Mouse (Mus musculus): ENCODE measurements around the gene Lingo1. TPM values are rescaled to one million over a fixed set of nuclear protein-coding genes. Genes with fewer than 3 reads are reported as not detected.

Gene Lingo1
- polyA plus RNA-seq (2016; fragmentation: Nextera tagmentation; extraction: Ambion mirVana): 2.1 and 2.4 TPM in 2 replicates

DNA sequence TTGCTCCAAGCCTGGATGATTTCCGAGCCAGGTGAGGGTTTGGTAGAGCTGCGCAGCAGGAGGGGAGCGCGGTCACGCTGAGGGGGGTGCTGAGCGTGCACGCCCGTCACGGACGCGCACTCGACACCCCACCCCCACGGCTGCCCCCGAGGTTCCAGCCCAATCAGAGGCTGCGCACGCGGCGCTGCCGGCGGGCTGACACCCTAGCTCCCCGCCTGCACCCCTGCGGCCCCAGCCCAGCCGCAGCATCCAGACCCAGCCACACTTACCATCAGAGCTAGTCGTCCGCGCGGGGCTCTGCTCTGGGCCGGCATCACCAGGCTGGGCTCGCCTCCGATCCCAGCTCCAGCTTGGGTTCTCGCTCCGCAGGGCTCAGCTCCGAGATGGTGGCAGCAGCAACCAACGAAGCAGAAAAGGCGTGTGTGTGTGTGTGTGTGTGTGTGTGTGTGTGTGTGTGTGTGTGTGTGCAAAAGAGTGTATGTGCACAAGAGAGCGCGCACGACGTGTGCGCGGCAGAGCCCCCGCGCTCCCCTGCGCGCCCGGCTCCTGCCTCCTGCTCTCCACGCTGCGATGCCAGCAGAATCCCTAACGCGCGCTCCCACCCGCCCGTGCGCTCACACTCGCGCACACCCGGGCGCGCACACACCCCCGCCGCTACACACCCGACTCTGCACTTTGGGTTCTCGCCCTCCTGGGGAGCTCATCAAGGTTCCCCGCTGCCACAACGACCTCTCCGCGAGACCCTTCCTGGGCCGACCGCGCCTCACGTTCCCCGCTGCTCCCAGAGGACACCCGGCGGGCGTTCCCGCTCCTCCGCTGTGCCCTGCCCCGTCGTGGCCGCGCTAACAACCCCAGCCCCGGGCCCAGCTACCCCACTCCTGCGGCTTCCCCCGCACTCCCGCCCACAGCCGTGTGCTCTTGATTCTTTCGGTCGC lies at the start of gene Lingo1:
Lingo1 (minus strand) TSS at position 748 of the 935 bp plus-strand sequence.
- DNase-seq (ENCODE audit: low spot score): peak; percentile 62
- H3K27me3 ChIP-seq (replicated peaks; ENCODE audit: low read depth, poor library complexity, severe bottlenecking): peaks cover 86% of the 10 kb centered on the region
- H3K36me3 ChIP-seq (replicated peaks): no peaks in the 10 kb centered on the region
- H3K9me3 ChIP-seq: no peaks in the 10 kb centered on the region
- peak within 1 kb of the TSS; percentile 67 for H3K4me3 ChIP-seq
- no peak within 1 kb of the TSS; the same call in 1 of the 2 replicates for H3K27ac ChIP-seq (replicated peaks)
- WGBS: under 1% methylated on average over 88 of the region's 88 CpGs
- peaks cover 25% of the 10 kb centered on the region for H3K4me1 ChIP-seq

GRCm38 (mm10) chr9:56844644-56845043 lies 48.4 kb upstream of the Lingo1 start:
- no peaks in the 10 kb centered on the region for H3K9me3 ChIP-seq
- H3K4me3 ChIP-seq: no peak overlapping the region
- no peak overlapping the region for H3K27ac ChIP-seq (replicated peaks)
- H3K36me3 ChIP-seq (replicated peaks): no peaks in the 10 kb centered on the region
- peaks cover 24% of the 10 kb centered on the region for H3K27me3 ChIP-seq (replicated peaks; ENCODE audit: low read depth, poor library complexity, severe bottlenecking)
- H3K4me1 ChIP-seq: peaks cover 8% of the 10 kb centered on the region
- 79% methylated on average over 8 of the region's 8 CpGs for WGBS
- no peak for DNase-seq (ENCODE audit: low spot score)

- H3K27me3 ChIP-seq (replicated peaks; ENCODE audit: low read depth, poor library complexity, severe bottlenecking): peaks cover 20% of the 10 kb centered on the region
- H3K9me3 ChIP-seq: no peaks in the 10 kb centered on the region
- H3K36me3 ChIP-seq (replicated peaks): no peaks in the 10 kb centered on the region
- peak; percentile 74 for DNase-seq (ENCODE audit: low spot score)
- no peak overlapping the region for H3K27ac ChIP-seq (replicated peaks)
- peaks cover 8% of the 10 kb centered on the region for H3K4me1 ChIP-seq
- no peak overlapping the region for H3K4me3 ChIP-seq
- 41% methylated on average over 7 of the region's 7 CpGs for WGBS
Observed at GRCm38 (mm10) chr9:56843679-56844188, 47.5 kb upstream of the Lingo1 start.

- Histone ChIP-seq H3K36me3 (replicated peaks) (no peaks in the 10 kb centered on the region), H3K4me1 (peaks cover 8% of the 10 kb centered on the region), H3K9me3 (no peaks in the 10 kb centered on the region), H3K4me3 (no peak overlapping the region), H3K27ac (replicated peaks) (no peak overlapping the region), H3K27me3 (replicated peaks; ENCODE audit: low read depth, poor library complexity, severe bottlenecking) (peaks cover 20% of the 10 kb centered on the region)
- DNase-seq (ENCODE audit: low spot score): no peak
- WGBS: 69% methylated on average over 3 of the region's 3 CpGs
Observed at GRCm38 (mm10) chr9:56842303-56842719, 46.0 kb upstream of the Lingo1 start.

DNA sequence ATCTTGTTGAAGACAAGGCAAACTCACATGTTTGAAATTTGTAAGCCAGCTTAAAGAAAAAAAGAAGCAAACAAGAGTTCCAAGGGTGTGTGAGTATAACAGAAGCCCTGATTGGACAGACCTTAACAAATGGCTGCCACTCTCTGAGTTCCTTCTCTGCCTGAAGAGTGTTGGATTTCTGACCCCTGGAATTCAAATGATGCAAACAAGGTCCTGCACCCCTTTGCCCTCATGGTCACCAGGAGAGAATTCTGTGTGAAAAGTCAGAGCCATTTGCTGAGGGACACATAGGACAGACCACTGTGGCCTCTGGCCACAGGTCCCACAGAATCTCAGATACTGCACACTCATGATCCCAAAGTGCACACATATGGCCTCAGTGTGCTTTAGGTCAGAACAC lies 45.6 kb upstream of the Lingo1 start:
- Histone ChIP-seq H3K36me3 (replicated peaks) (no peaks in the 10 kb centered on the region), H3K27ac (replicated peaks) (no peak overlapping the region), H3K9me3 (no peaks in the 10 kb centered on the region), H3K4me3 (no peak overlapping the region), H3K4me1 (peaks cover 8% of the 10 kb centered on the region), H3K27me3 (replicated peaks; ENCODE audit: low read depth, poor library complexity, severe bottlenecking) (peaks cover 20% of the 10 kb centered on the region)
- DNase-seq (ENCODE audit: low spot score): no peak

- Histone ChIP-seq H3K4me3 (no peak overlapping the region), H3K9me3 (no peaks in the 10 kb centered on the region), H3K36me3 (replicated peaks) (no peaks in the 10 kb centered on the region), H3K4me1 (peaks cover 8% of the 10 kb centered on the region), H3K27me3 (replicated peaks; ENCODE audit: low read depth, poor library complexity, severe bottlenecking) (peaks cover 20% of the 10 kb centered on the region), H3K27ac (replicated peaks) (no peak overlapping the region)
- no peak for DNase-seq (ENCODE audit: low spot score)
- 69% methylated on average over 5 of the region's 5 CpGs for WGBS
Observed at GRCm38 (mm10) chr9:56840721-56841120, 44.5 kb upstream of the Lingo1 start.

- WGBS: 78% methylated on average over 5 of the region's 5 CpGs
- H3K9me3 ChIP-seq: no peaks in the 10 kb centered on the region
- H3K27me3 ChIP-seq (replicated peaks; ENCODE audit: low read depth, poor library complexity, severe bottlenecking): peaks cover 22% of the 10 kb centered on the region
- H3K36me3 ChIP-seq (replicated peaks): no peaks in the 10 kb centered on the region
- DNase-seq (ENCODE audit: low spot score): no peak
- no peak overlapping the region for H3K4me3 ChIP-seq
- H3K27ac ChIP-seq (replicated peaks): no peak overlapping the region
- peaks cover 5% of the 10 kb centered on the region; the same call in 1 of the 2 replicates for H3K4me1 ChIP-seq
Observed at GRCm38 (mm10) chr9:56835152-56835551, 38.9 kb upstream of the Lingo1 start.

- DNase-seq (ENCODE audit: low spot score): no peak
- no peaks in the 10 kb centered on the region for H3K36me3 ChIP-seq (replicated peaks)
- H3K9me3 ChIP-seq: no peaks in the 10 kb centered on the region
- 31% methylated on average over 6 of the region's 6 CpGs for WGBS
- no peak overlapping the region for H3K4me3 ChIP-seq
- peaks cover 8% of the 10 kb centered on the region for H3K4me1 ChIP-seq
- no peak overlapping the region for H3K27ac ChIP-seq (replicated peaks)
- peaks cover 39% of the 10 kb centered on the region for H3K27me3 ChIP-seq (replicated peaks; ENCODE audit: low read depth, poor library complexity, severe bottlenecking)
Observed at GRCm38 (mm10) chr9:56832900-56833299, 36.6 kb upstream of the Lingo1 start.

DNA sequence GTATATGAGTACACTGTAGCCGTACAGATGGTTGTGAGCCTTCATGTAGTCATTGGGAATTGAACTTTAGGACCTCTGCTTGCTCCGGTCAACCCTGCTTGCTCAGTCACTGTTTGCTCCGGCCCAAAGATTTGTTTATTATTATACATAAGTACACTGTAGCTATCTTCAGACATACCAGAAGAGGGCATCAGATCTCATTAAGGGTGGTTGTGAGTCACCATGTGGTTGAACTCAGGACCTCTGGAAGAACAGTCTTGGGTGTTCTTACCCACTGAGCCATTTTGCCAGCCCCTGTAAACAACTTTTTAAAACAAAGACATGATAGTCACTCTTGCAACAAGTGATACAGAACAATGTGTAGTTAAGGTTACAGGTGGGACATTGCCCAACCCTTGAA lies 35.6 kb upstream of the Lingo1 start:
- H3K9me3 ChIP-seq: no peaks in the 10 kb centered on the region
- no peak overlapping the region for H3K27ac ChIP-seq (replicated peaks)
- no peak for DNase-seq (ENCODE audit: low spot score)
- peaks cover 8% of the 10 kb centered on the region for H3K4me1 ChIP-seq
- H3K4me3 ChIP-seq: no peak overlapping the region
- H3K36me3 ChIP-seq (replicated peaks): no peaks in the 10 kb centered on the region
- WGBS: 79% methylated on average over 3 of the region's 3 CpGs
- H3K27me3 ChIP-seq (replicated peaks; ENCODE audit: low read depth, poor library complexity, severe bottlenecking): peaks cover 46% of the 10 kb centered on the region

- no peak overlapping the region for H3K27ac ChIP-seq (replicated peaks)
- WGBS: 23% methylated on average over 4 of the region's 4 CpGs
- no peak for DNase-seq (ENCODE audit: low spot score)
Observed at GRCm38 (mm10) chr9:56830162-56830561, 33.9 kb upstream of the Lingo1 start.

DNA sequence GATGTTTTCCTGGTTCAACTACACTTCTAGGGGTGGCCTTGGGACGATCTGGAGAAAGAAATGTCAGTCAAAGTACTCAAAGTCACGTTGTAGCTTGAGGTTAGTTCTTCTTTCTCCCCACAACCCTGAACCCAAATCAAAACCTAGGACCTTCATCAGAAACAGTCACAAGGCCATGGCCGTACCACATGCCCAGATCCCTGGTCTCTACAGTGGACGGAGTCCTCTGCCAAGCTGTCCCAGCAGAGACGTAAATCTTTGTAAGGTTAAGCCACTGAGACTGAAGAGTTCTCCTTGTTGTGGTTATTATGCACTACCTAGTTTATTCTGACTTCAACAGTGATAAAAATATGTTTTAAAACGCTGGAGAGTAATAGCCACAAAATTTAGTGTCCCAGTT lies 32.6 kb upstream of the Lingo1 start:
- no peak for DNase-seq (ENCODE audit: low spot score)
- Histone ChIP-seq H3K36me3 (replicated peaks) (no peaks in the 10 kb centered on the region), H3K27ac (replicated peaks) (no peak overlapping the region), H3K4me3 (no peak overlapping the region), H3K27me3 (replicated peaks; ENCODE audit: low read depth, poor library complexity, severe bottlenecking) (peaks cover 76% of the 10 kb centered on the region), H3K4me1 (peaks cover 22% of the 10 kb centered on the region), H3K9me3 (no peaks in the 10 kb centered on the region)
- WGBS: 86% methylated on average over 6 of the region's 6 CpGs

More at GRCm38 (mm10) chr9:56830162-56830561, 33.9 kb upstream of the Lingo1 start:
- H3K4me1 ChIP-seq: peaks cover 18% of the 10 kb centered on the region
- peaks cover 63% of the 10 kb centered on the region for H3K27me3 ChIP-seq (replicated peaks; ENCODE audit: low read depth, poor library complexity, severe bottlenecking)
- no peaks in the 10 kb centered on the region for H3K9me3 ChIP-seq
- no peaks in the 10 kb centered on the region for H3K36me3 ChIP-seq (replicated peaks)
- H3K4me3 ChIP-seq: no peak overlapping the region

DNA sequence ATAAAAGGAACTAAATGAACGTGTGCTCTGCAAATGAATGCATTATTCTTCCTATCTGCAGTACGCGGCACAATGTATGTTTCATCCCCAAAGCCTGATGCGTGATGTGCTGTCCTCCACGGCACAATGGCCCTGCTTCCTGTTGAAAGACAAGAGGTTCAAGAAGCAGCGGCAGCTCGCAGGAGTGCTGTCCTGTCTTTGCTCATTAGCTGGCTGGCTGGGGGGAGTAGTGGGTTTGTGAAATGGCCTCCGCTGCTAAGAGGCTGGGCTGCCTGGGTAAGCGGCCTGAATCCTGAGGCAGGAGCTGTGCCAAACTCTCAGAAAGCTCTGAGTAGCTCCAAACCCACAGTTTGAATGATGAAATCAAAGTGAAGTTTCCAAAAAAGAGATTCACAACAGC lies 31.9 kb upstream of the Lingo1 start:
- H3K36me3 ChIP-seq (replicated peaks): no peaks in the 10 kb centered on the region
- no peak for DNase-seq (ENCODE audit: low spot score)
- no peaks in the 10 kb centered on the region for H3K9me3 ChIP-seq
- peaks cover 71% of the 10 kb centered on the region for H3K27me3 ChIP-seq (replicated peaks; ENCODE audit: low read depth, poor library complexity, severe bottlenecking)
- no peak overlapping the region for H3K4me3 ChIP-seq
- H3K4me1 ChIP-seq: peaks cover 22% of the 10 kb centered on the region
- no peak overlapping the region for H3K27ac ChIP-seq (replicated peaks)
- WGBS: 42% methylated on average over 9 of the region's 9 CpGs

Data from embryonic facial prominence, embryonic 10.5 days (tissue).